8 mouse cellular contexts compared by ENCODE assay signal in genomic region chr4:44011799-44012198, GRCm38 (mm10). TPM values are rescaled to one million over a fixed set of nuclear protein-coding genes. Genes with fewer than 3 reads are reported as not detected.
DNase-seq lines count a peak whose midpoint lies in the region; ATAC-seq and TF ChIP-seq lines count a peak whose summit lies in the region.

No protein-coding gene starts in this region.

- DNase-seq in kidney, adult 18-20 months = no peak
- peak; percentile 34 for DNase-seq in ZHBTc4 (ENCODE audit: low read depth, low spot score)
- no peak for DNase-seq in thymus, adult 2 months
- no peak for DNase-seq in embryo, embryonic 10.5 days (ENCODE audit: low spot score)
- no peak for DNase-seq in urinary bladder, postnatal 36 days (ENCODE audit: low spot score in 2 of 2)

- no peak for TF ChIP-seq POLR2A in thymus, adult 2 months (IDR thresholded peaks at IDR 0.05; ENCODE audit: control insufficient read depth, extremely low read depth, insufficient read depth, low read length, poor library complexity)

- 0 out of 2 replicates have a peak overlapping the region, but pooled peaks have one; percentile 47 for H3K27ac ChIP-seq in kidney, embryonic 14.5 days (ENCODE audit: low read depth, low read length)
- peak overlapping the region; percentile 73 for H3K27ac ChIP-seq in hindbrain, embryonic 12.5 days
- peak overlapping the region; percentile 83 for H3K27ac ChIP-seq in midbrain, embryonic 15.5 days
- H3K27ac ChIP-seq in thymus, adult 2 months (ENCODE audit: control insufficient read depth, insufficient read depth, low read length) = no peak overlapping the region

- H3K4me1 ChIP-seq in kidney, embryonic 14.5 days (ENCODE audit: control insufficient read depth, insufficient read depth, low read length) = peaks cover 12% of the 10 kb centered on the region
- H3K4me1 ChIP-seq in hindbrain, embryonic 12.5 days = peaks cover 15% of the 10 kb centered on the region
- peaks cover 27% of the 10 kb centered on the region for H3K4me1 ChIP-seq in midbrain, embryonic 15.5 days
- H3K4me1 ChIP-seq in thymus, adult 2 months (replicated peaks; ENCODE audit: control insufficient read depth, insufficient read depth, low read length) = peaks cover 13% of the 10 kb centered on the region

- H3K27me3 ChIP-seq in kidney, embryonic 14.5 days (ENCODE audit: control insufficient read depth, insufficient read depth, low read length) = no peaks in the 10 kb centered on the region
- no peaks in the 10 kb centered on the region for H3K27me3 ChIP-seq in hindbrain, embryonic 12.5 days
- no peaks in the 10 kb centered on the region for H3K27me3 ChIP-seq in midbrain, embryonic 15.5 days (replicated peaks)
- no peaks in the 10 kb centered on the region for H3K27me3 ChIP-seq in thymus, adult 2 months (ENCODE audit: control insufficient read depth, insufficient read depth, low read length)

- H3K4me3 ChIP-seq in kidney, embryonic 14.5 days (ENCODE audit: low read length) = peak overlapping the region; percentile 98
- peak overlapping the region; percentile 98 for H3K4me3 ChIP-seq in hindbrain, embryonic 12.5 days
- peak overlapping the region; percentile 83 for H3K4me3 ChIP-seq in midbrain, embryonic 15.5 days
- no peak overlapping the region for H3K4me3 ChIP-seq in thymus, adult 2 months (ENCODE audit: control insufficient read depth, insufficient read depth, low read length)

- no peak for TF ChIP-seq CTCF in thymus, adult 2 months (IDR thresholded peaks at IDR 0.05; ENCODE audit: borderline replicate concordance, control insufficient read depth, extremely low read depth, insufficient read depth, low read length, poor library complexity)

- H3K4me2 ChIP-seq in kidney, embryonic 14.5 days (replicated peaks; ENCODE audit: low read depth, low read length) = peak overlapping the region; percentile 44
- H3K4me2 ChIP-seq in hindbrain, embryonic 12.5 days (replicated peaks) = peak overlapping the region; percentile 99
- H3K4me2 ChIP-seq in midbrain, embryonic 15.5 days = peak overlapping the region; percentile 84

- no peaks in the 10 kb centered on the region for H3K9me3 ChIP-seq in kidney, embryonic 14.5 days (ENCODE audit: control insufficient read depth, low read length)
- no peaks in the 10 kb centered on the region for H3K9me3 ChIP-seq in hindbrain, embryonic 12.5 days (replicated peaks)
- no peaks in the 10 kb centered on the region for H3K9me3 ChIP-seq in midbrain, embryonic 15.5 days

- no peak for ATAC-seq in kidney, embryonic 14.5 days (ENCODE audit: low FRiP score, low TSS enrichment)
- no peak for ATAC-seq in hindbrain, embryonic 12.5 days (ENCODE audit: low FRiP score)
- no peak for ATAC-seq in midbrain, embryonic 15.5 days (replicated peaks)

- H3K9ac ChIP-seq in kidney, embryonic 14.5 days (ENCODE audit: low read depth, low read length) = peak overlapping the region; percentile 59; the same call in 1 of the 2 replicates
- H3K9ac ChIP-seq in hindbrain, embryonic 12.5 days = peak overlapping the region; percentile 63
- peak overlapping the region; percentile 57 for H3K9ac ChIP-seq in midbrain, embryonic 15.5 days

- 81% methylated on average over 3 of the region's 3 CpGs for WGBS in kidney, embryonic 14.5 days
- WGBS in hindbrain, embryonic 12.5 days = 80% methylated on average over 3 of the region's 3 CpGs
- 80% methylated on average over 3 of the region's 3 CpGs for WGBS in midbrain, embryonic 15.5 days
- 81% methylated on average over 3 of the region's 3 CpGs for WGBS in thymus, adult 2 months

- H3K36me3 ChIP-seq in kidney, embryonic 14.5 days (ENCODE audit: control insufficient read depth, insufficient read depth, low read length) = no peaks in the 10 kb centered on the region; the same call in 1 of the 2 replicates
- no peaks in the 10 kb centered on the region for H3K36me3 ChIP-seq in hindbrain, embryonic 12.5 days
- H3K36me3 ChIP-seq in midbrain, embryonic 15.5 days (replicated peaks) = no peaks in the 10 kb centered on the region
- no peaks in the 10 kb centered on the region for H3K36me3 ChIP-seq in thymus, adult 2 months (ENCODE audit: control insufficient read depth, insufficient read depth, low read length)

RNA-seq across cellular contexts. Expression of gene Clta, which starts 7.5 kb away (rescaled TPM):
- 242 and 272 TPM in 2 replicates for polyA plus RNA-seq in kidney, embryonic 14.5 days (2014; fragmentation: Nextera tagmentation; extraction: Ambion mirVana)
- polyA plus RNA-seq in hindbrain, embryonic 12.5 days (2016; fragmentation: Nextera tagmentation; extraction: Ambion mirVana) = 266 and 282 TPM in 2 replicates
- polyA plus RNA-seq in midbrain, embryonic 15.5 days (2015; fragmentation: Nextera tagmentation; extraction: Ambion mirVana) = 331 and 334 TPM in 2 replicates
- 184 and 193 TPM in 2 replicates for polyA plus RNA-seq in thymus, adult 2 months (2012; rRNA removed)

RNA-seq across cellular contexts. Expression of gene Ccin, which starts 28.5 kb away (rescaled TPM):
- polyA plus RNA-seq in kidney, embryonic 14.5 days (2014; fragmentation: Nextera tagmentation; extraction: Ambion mirVana) = not detected in 2 replicates
- not detected in 2 replicates for polyA plus RNA-seq in hindbrain, embryonic 12.5 days (2016; fragmentation: Nextera tagmentation; extraction: Ambion mirVana)
- polyA plus RNA-seq in midbrain, embryonic 15.5 days (2015; fragmentation: Nextera tagmentation; extraction: Ambion mirVana) = not detected in 2 replicates
- polyA plus RNA-seq in thymus, adult 2 months (2012; rRNA removed) = 0.11 and 0.32 TPM in 2 replicates

RNA-seq across cellular contexts. Expression of gene Glipr2, which starts 54.6 kb away (rescaled TPM):
- 51.4 and 63.6 TPM in 2 replicates for polyA plus RNA-seq in kidney, embryonic 14.5 days (2014; fragmentation: Nextera tagmentation; extraction: Ambion mirVana)
- 94.2 and 104 TPM in 2 replicates for polyA plus RNA-seq in hindbrain, embryonic 12.5 days (2016; fragmentation: Nextera tagmentation; extraction: Ambion mirVana)
- polyA plus RNA-seq in midbrain, embryonic 15.5 days (2015; fragmentation: Nextera tagmentation; extraction: Ambion mirVana) = 28.6 and 29.2 TPM in 2 replicates
- 20.6 and 23.4 TPM in 2 replicates for polyA plus RNA-seq in thymus, adult 2 months (2012; rRNA removed)

Comparison
In these comparisons a context has a peak if more than half of its experiments do, and no peak if none do; other contexts are left out.
1. H3K4me2 ChIP-seq: peak in every context shown above with its lines; median percentile 99 in hindbrain, embryonic 12.5 days; 84 in midbrain, embryonic 15.5 days; 44 in kidney, embryonic 14.5 days.